Mouse (Mus musculus): ENCODE measurements around the gene Slc38a7. TPM values are rescaled to one million over a fixed set of nuclear protein-coding genes. Genes with fewer than 3 reads are reported as not detected.
"Not testable (repeated sequence)": the region's sequence is repeated elsewhere in the genome, so short reads cannot be mapped to it uniquely, and the experiment has no call there.

Gene Slc38a7
- polyA plus RNA-seq, 1 experiment from 2014 or later, result 16.7 TPM

- DNase-seq (ENCODE audit: extremely low spot score, low spot score), result no peak
- Histone ChIP-seq H3K9me3 (peaks cover 3% of the 10 kb centered on the region; the same call in 1 of the 2 replicates), H3K27me3 (ENCODE audit: poor library complexity, severe bottlenecking) (no peaks in the 10 kb centered on the region), H3K4me1 (peaks cover 20% of the 10 kb centered on the region), H3K4me3 (no peak overlapping the region), H3K27ac (no peak overlapping the region), H3K36me3 (replicated peaks) (peaks cover 45% of the 10 kb centered on the region)
- WGBS, result 95% methylated on average over 4 of the region's 4 CpGs
These were observed 26.5 kb upstream of the Slc38a7 start for GRCm38 (mm10) chr8:95879823-95880222.

DNA sequence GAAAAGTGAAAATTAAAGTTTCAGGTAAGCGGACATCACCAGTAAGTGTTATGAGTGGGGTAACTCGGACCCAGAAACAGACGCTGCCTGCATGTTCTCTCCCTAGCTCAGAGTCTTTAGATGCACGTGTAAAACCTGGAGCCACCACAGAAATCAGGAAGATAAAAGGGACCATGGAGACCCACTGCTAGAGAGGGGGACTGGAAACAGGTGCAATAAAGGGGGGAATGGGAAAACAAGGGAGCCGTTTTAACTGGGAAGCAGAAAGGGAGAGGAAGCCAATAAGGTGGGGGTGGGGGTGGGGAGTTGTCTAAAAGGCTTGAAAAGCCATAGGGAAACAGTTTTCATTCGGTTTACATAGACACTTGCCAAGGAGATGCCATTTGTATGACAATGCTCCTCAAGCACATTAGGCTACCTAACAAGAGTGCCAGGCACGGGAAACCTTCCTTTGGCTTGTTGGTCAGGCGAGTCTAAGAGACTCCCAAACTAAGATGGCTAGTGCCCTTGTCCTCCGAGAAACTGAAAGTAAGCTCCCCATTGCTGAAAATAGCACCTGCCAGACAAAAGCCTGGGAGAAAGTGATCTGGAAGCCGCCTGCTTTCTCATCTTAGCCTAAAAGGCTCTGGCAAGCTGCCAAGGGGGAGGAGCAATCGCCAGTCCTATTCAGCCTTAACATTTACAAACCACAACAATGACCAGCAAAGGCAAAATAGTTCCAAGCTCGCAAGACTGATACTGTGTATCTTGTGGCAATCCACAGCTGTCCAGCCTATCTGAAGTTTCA, 25.0 kb upstream of the Slc38a7 start:
- WGBS, result 71% methylated on average over 12 of the region's 12 CpGs
- Histone ChIP-seq H3K4me3 (peak overlapping the region; percentile 25; the same call in 1 of the 2 replicates), H3K4me1 (peaks cover 16% of the 10 kb centered on the region), H3K27ac (peak overlapping the region; percentile 67), H3K36me3 (replicated peaks) (peaks cover 60% of the 10 kb centered on the region), H3K27me3 (ENCODE audit: poor library complexity, severe bottlenecking) (no peaks in the 10 kb centered on the region), H3K9me3 (peaks cover 3% of the 10 kb centered on the region; the same call in 1 of the 2 replicates)
- DNase-seq (ENCODE audit: extremely low spot score, low spot score), result peak; percentile 43

DNA sequence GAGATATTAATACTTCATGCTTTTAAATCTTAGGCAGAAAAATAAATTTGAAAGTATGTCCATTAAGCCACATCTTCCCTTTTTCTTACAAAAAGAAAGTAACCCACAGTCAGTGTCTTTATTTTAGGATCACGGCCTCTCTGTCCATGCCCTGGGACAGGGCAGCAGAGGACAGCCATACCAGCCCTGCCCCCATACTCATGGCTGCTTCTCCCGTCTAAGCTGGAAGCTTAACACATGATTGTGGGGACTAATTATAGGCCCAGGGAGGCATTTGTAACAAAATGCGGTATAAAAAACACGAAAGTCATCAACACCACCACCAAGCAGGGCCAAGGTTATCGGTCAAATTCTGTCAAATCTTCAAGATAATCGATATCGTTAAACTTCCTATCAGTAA, 21.9 kb upstream of the Slc38a7 start:
- Histone ChIP-seq H3K4me1 (peaks cover 16% of the 10 kb centered on the region), H3K27ac (no peak overlapping the region), H3K27me3 (ENCODE audit: poor library complexity, severe bottlenecking) (no peaks in the 10 kb centered on the region), H3K4me3 (no peak overlapping the region), H3K9me3 (peaks cover 3% of the 10 kb centered on the region; the same call in 1 of the 2 replicates), H3K36me3 (replicated peaks) (peaks cover 84% of the 10 kb centered on the region)
- WGBS, result 98% methylated on average over 7 of the region's 7 CpGs
- DNase-seq (ENCODE audit: extremely low spot score, low spot score), result no peak

GRCm38 (mm10) chr8:95871690-95872089, 18.4 kb upstream of the Slc38a7 start:
- Histone ChIP-seq H3K27me3 (ENCODE audit: poor library complexity, severe bottlenecking) (no peaks in the 10 kb centered on the region), H3K4me3 (no peak overlapping the region), H3K4me1 (no peaks in the 10 kb centered on the region), H3K27ac (no peak overlapping the region), H3K9me3 (peaks cover 3% of the 10 kb centered on the region; the same call in 1 of the 2 replicates), H3K36me3 (replicated peaks) (peaks cover 100% of the 10 kb centered on the region)
- WGBS, result 92% methylated on average over 16 of the region's 16 CpGs
- DNase-seq (ENCODE audit: extremely low spot score, low spot score), result no peak

GRCm38 (mm10) chr8:95864851-95865250, 11.5 kb upstream of the Slc38a7 start:
- H3K4me1 ChIP-seq; H3K9me3 ChIP-seq; H3K27me3 ChIP-seq (ENCODE audit: poor library complexity, severe bottlenecking); DNase-seq (ENCODE audit: extremely low spot score, low spot score); H3K27ac ChIP-seq; H3K4me3 ChIP-seq: not testable (repeated sequence)
- H3K36me3 ChIP-seq (replicated peaks), result peaks cover 70% of the 10 kb centered on the region
- WGBS, result 96% methylated on average over 18 of the region's 18 CpGs

- H3K4me1 ChIP-seq; H3K27me3 ChIP-seq (ENCODE audit: poor library complexity, severe bottlenecking); H3K27ac ChIP-seq; H3K4me3 ChIP-seq; DNase-seq (ENCODE audit: extremely low spot score, low spot score); H3K9me3 ChIP-seq: not testable (repeated sequence)
- 92% methylated on average over 11 of the region's 11 CpGs for WGBS
- peaks cover 60% of the 10 kb centered on the region for H3K36me3 ChIP-seq (replicated peaks)
These were observed 10.6 kb upstream of the Slc38a7 start for GRCm38 (mm10) chr8:95863761-95864440.

DNA sequence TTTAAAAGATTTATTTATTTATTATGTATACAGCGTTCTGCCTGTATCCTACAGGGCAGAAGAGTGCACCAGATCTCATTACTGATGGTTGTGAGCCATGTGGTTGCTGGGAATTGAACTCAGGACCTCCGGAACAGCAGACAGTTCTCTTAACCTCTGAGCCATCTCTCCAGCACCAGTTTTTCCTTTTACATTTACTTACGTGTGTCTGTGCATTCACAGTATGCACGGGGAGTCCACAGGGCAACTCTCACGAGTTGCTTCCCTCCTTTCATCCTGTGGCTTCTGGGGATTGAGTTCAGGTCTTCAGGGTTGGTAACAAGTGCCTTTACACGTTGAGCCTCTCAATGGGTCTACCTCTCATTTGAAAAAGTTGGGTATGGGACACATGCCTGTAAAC, 835 bp upstream of the Slc38a7 start:
- no peaks in the 10 kb centered on the region for H3K36me3 ChIP-seq (replicated peaks)
- no peak overlapping the region for H3K27ac ChIP-seq
- DNase-seq (ENCODE audit: extremely low spot score, low spot score), result no peak
- no peaks in the 10 kb centered on the region for H3K27me3 ChIP-seq (ENCODE audit: poor library complexity, severe bottlenecking)
- H3K4me1 ChIP-seq, result peaks cover 17% of the 10 kb centered on the region
- no peaks in the 10 kb centered on the region for H3K9me3 ChIP-seq
- 86% methylated on average over 6 of the region's 6 CpGs for WGBS
- no peak overlapping the region for H3K4me3 ChIP-seq

DNA sequence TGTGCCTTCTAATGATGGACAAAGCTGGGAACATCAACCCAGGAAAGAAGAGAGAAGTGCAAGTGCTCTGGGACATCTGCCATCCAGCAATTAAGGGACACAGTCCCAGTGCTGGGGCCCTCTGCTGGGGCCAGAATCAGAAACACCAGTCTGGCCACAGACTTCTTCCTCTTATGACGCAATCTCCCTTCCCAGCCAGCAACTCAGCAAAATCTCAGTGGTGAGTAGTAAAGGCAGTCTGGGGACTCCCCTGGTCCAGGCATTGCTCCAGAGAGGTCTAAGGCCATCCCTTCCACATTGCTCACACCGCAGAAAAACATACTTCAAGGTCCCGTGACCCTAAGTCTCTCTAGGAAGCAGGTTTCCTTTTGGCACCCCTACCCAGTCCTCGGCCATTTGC, 1.0 kb downstream of the Slc38a7 start:
- 77% methylated on average over 4 of the region's 4 CpGs for WGBS
- Histone ChIP-seq H3K4me3 (peak overlapping the region; percentile 62), H3K36me3 (replicated peaks) (peaks cover 10% of the 10 kb centered on the region), H3K9me3 (no peaks in the 10 kb centered on the region), H3K27me3 (ENCODE audit: poor library complexity, severe bottlenecking) (no peaks in the 10 kb centered on the region), H3K27ac (no peak overlapping the region), H3K4me1 (peaks cover 17% of the 10 kb centered on the region)
- no peak for DNase-seq (ENCODE audit: extremely low spot score, low spot score)

- H3K4me1 ChIP-seq, result peaks cover 17% of the 10 kb centered on the region
- peaks cover 23% of the 10 kb centered on the region for H3K36me3 ChIP-seq (replicated peaks)
- no peaks in the 10 kb centered on the region for H3K27me3 ChIP-seq (ENCODE audit: poor library complexity, severe bottlenecking)
- 94% methylated on average over 2 of the region's 2 CpGs for WGBS
- H3K9me3 ChIP-seq, result no peaks in the 10 kb centered on the region
- no peak for DNase-seq (ENCODE audit: extremely low spot score, low spot score)
- H3K27ac ChIP-seq, result no peak overlapping the region
- no peak overlapping the region for H3K4me3 ChIP-seq
These were observed 3.0 kb downstream of the Slc38a7 start for GRCm38 (mm10) chr8:95850326-95850725.

DNA sequence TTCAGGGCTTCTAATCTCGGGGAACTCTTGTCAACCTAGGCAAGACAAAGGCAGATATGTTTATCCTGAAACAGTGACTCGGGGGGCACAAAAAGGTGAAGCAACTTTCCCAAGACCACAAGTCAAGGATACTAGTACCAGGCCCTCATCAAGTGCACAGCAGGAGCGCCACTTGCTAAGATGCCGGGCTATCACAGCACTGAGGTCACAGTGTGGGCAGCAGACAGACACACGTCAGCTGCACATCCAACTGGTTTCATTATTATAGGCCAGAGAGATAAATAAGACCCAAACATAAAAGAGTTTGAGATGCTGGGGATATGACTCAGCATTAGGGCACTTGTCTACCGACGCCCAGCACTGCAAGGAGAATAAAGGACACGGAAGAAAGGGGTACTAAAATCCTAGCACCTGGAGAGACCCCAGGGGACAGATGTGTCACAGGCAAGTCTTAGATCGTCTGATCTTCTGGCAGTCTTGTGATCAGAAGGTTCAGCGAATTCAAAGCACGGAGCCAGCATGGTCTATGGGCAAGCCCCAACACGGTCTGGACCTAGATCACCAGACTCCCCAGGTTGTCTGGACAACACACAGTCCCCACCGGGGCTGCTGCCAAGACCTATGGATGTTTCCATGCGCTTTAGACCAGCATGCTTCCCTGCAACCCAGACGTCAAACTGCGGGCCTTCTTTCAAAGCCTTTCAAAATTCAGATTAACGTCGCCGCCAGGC, 4.4 kb downstream of the Slc38a7 start:
- Histone ChIP-seq H3K9me3 (no peaks in the 10 kb centered on the region), H3K4me3 (no peak overlapping the region), H3K36me3 (replicated peaks) (peaks cover 37% of the 10 kb centered on the region), H3K27me3 (ENCODE audit: poor library complexity, severe bottlenecking) (no peaks in the 10 kb centered on the region), H3K27ac (no peak overlapping the region), H3K4me1 (peaks cover 16% of the 10 kb centered on the region)
- 93% methylated on average over 19 of the region's 19 CpGs for WGBS
- no peak for DNase-seq (ENCODE audit: extremely low spot score, low spot score)

DNA sequence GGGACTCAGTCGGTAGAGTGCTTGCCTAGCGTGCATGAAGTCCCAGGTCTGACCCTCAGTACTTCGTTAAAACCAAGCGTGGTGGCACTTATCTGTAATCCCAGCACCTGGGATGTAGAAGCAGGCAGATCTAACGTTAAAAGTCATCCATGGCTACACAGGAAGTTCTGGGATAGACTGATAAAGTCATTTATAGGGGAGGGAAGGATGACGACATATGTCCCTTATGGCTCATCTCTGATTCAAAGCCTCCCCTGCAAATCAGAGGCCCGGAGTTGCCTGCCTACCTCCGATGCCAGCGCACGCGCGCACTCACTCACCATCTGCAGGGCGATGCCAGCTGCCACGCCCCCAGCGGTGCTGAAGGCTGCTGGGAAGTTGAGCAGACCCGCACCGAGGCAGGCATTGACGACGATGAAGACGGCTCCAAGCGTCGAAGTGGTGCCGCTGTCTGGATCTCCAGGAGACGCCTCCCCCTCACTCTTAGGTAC, 5.2 kb downstream of the Slc38a7 start:
- 81% methylated on average over 24 of the region's 24 CpGs for WGBS
- H3K27me3 ChIP-seq (ENCODE audit: poor library complexity, severe bottlenecking), result no peaks in the 10 kb centered on the region
- H3K27ac ChIP-seq, result no peak overlapping the region
- DNase-seq (ENCODE audit: extremely low spot score, low spot score), result no peak
- H3K4me3 ChIP-seq, result no peak overlapping the region
- H3K36me3 ChIP-seq (replicated peaks), result peaks cover 45% of the 10 kb centered on the region
- peaks cover 11% of the 10 kb centered on the region for H3K4me1 ChIP-seq
- no peaks in the 10 kb centered on the region for H3K9me3 ChIP-seq

- no peaks in the 10 kb centered on the region for H3K27me3 ChIP-seq (ENCODE audit: poor library complexity, severe bottlenecking)
- DNase-seq (ENCODE audit: extremely low spot score, low spot score), result no peak
- WGBS, result 92% methylated on average over 7 of the region's 7 CpGs
These were observed 8.3 kb downstream of the Slc38a7 start for GRCm38 (mm10) chr8:95845026-95845425.

More at GRCm38 (mm10) chr8:95845026-95845425, 8.3 kb downstream of the Slc38a7 start:
- Histone ChIP-seq H3K36me3 (replicated peaks) (peaks cover 74% of the 10 kb centered on the region), H3K4me1 (no peaks in the 10 kb centered on the region), H3K4me3 (no peak overlapping the region), H3K27ac (no peak overlapping the region), H3K9me3 (no peaks in the 10 kb centered on the region)

Data from forebrain, embryonic 10.5 days (tissue).